Mouse (Mus musculus) 3134 (cell line): ENCODE measurements around the gene Ehbp1.

Source experiments
- DNase-seq: peaks from one replicate; pipeline ENCODE4 v3.0.0-alpha.2; 2011; ENCODE audit warnings: low spot score; ENCODE audit not compliant: insufficient read length; ENCODE audit errors: extremely low read depth

Gene Ehbp1

GRCm38 (mm10) chr11:21988398-21988946 lies 353.6 kb downstream of the Ehbp1 start:
- no peak for DNase-seq

- no peak for DNase-seq
Measured at GRCm38 (mm10) chr11:21985118-21985517, 357.0 kb downstream of the Ehbp1 start.

GRCm38 (mm10) chr11:21974005-21974531 lies 368.0 kb downstream of the Ehbp1 start:
- no peak for DNase-seq

- DNase-seq, result no peak
Measured at GRCm38 (mm10) chr11:21973597-21973996, 368.5 kb downstream of the Ehbp1 start.

- DNase-seq, result no peak
Measured at GRCm38 (mm10) chr11:21968922-21969321, 373.2 kb downstream of the Ehbp1 start.
